Mouse (Mus musculus) liver, adult (tissue): Measurements from ENCODE around the gene Mast4.

Source experiments
- GATA4 ChIP-seq: IDR thresholded peaks from 2 replicates; pipeline ENCODE4 v1.6.1; 2014; ENCODE audit warnings: mild to moderate bottlenecking, low read length; ENCODE audit not compliant: insufficient replicate concordance

Mast4 gene

DNA sequence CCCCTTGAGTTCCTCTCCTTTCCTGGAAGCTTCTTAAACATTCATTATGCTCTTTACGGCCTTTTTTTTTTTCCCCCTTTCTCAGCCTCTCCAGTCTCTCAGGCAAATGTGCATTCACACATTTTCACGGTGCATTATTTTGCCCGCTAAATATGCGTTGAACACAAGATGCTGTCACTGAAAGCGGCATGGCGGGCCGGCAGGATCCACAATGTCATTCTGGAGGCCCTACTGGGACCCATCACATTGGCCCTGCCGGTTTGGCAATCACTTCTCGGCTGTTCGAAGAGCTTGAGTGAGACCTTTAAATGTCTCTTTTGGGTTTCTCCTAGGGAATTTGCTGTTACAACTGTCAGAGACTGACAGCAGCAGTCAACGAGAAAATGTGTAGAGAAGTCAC is 569.1 kb downstream of the Mast4 start:
- no peak for TF ChIP-seq GATA4

DNA sequence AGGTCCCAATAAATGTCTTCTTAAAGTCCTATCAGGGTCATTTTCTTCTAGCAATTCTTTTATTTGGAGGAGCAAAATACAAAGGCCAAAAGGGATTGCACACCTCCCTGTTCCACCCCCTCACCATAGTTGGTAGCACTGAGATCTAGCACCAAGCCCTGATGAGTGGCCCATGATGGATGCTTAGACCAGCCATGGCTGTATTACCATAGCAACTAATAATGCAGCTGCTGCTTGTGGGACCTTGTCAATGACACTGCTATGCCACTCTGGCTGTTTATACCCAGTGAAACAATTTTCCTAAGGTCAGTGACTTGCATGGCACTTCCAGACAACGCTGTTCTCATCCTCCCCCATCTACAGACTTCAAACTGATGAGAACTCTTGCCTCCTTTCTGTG is 570.1 kb downstream of the Mast4 start:
- TF ChIP-seq GATA4, result no peak

DNA sequence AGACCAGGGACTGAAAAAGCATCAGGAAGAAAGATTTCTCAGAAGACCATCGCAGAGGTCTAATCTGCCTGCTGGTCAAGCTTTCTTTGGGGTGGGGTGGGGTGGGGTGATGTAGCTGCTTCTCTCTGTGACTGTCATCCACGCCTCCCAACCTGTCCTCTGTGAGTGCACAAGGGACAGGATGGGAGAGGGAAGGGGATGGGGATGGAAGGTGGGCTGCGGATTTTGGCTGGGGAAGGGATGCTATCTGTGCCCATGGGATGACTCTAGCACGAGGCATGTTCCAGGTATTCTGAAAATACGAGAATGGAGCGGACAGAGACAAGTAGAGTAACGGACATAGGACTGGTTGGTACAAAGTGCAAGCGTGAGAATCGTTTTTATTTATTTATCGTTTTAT is 572.1 kb downstream of the Mast4 start:
- TF ChIP-seq GATA4, result no peak

DNA sequence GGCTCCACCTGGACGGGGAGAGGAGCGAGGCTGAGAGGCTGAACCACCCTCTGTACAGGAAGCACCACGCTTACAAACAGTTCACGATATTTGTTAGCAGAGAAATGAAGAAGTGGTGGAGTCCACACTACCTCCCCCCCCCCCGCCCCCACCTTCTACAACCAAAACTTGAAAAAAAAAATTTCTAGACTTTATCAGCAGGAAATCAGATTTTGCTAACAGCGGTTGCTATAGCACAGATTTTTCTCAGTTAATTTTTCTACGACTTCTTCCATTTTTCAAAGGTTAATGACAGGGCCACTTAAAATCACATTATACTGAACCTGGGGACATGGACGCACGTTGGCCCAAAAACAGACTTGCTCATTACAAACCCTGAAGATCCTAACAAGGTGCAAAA is 572.9 kb downstream of the Mast4 start:
- no peak for TF ChIP-seq GATA4

DNA sequence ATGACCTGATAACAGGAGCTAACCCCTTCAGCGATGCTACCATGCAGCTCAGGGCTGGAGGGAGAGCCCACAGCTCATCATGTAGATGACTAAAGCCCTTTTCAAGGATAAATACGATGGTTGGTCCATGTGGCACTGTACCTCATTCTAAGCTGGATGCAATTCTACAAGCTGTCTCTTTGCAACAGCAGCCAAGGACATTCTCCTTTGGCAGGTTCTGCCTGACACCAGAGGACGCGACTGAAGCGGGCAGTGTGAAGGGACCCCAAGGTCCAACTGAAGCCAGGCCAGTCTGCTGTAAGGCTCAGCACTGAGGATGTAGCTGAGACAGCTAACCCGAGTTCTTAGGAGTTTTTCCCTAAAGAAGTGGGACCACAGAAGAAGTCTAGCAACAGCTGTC is 576.3 kb downstream of the Mast4 start:
- no peak for TF ChIP-seq GATA4

DNA sequence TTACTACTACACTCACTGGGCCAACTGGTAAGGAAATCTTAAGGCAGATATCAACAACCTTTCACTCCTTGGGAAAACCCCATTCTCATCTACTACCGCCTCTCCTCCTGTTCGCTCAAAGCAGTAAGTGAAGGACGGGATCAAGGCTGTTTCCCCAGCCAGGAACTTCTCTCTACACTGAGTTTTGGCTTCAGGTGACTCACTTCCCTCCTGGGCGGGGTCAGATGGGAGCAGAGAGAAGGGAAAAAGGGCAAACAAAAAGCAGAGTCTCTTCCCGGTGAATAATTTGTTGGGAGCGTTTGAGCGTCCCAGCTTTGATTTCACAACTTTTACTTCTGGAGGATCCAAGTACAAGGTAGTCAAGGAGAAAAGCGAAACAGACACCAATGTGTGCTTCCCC is 578.2 kb downstream of the Mast4 start:
- TF ChIP-seq GATA4, result no peak

DNA sequence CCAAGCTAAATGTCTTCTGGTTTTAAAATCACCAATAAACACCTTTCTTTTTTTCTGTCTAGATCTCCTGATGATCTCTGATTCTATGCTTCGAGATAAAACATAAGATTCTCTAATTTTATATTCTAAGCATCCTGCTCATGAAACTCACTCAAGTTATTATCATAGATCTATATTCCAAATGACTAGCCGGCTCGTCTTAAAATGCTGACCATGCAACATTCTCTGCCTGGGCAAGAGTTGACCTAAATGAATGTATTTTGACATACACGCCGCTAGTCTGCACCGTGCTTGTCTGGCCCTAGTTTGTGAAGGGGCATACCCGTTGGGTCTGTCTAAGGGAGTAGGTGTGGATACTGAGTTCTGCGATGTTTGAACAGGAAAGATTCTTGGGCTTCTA is 579.2 kb downstream of the Mast4 start:
- TF ChIP-seq GATA4, result no peak

DNA sequence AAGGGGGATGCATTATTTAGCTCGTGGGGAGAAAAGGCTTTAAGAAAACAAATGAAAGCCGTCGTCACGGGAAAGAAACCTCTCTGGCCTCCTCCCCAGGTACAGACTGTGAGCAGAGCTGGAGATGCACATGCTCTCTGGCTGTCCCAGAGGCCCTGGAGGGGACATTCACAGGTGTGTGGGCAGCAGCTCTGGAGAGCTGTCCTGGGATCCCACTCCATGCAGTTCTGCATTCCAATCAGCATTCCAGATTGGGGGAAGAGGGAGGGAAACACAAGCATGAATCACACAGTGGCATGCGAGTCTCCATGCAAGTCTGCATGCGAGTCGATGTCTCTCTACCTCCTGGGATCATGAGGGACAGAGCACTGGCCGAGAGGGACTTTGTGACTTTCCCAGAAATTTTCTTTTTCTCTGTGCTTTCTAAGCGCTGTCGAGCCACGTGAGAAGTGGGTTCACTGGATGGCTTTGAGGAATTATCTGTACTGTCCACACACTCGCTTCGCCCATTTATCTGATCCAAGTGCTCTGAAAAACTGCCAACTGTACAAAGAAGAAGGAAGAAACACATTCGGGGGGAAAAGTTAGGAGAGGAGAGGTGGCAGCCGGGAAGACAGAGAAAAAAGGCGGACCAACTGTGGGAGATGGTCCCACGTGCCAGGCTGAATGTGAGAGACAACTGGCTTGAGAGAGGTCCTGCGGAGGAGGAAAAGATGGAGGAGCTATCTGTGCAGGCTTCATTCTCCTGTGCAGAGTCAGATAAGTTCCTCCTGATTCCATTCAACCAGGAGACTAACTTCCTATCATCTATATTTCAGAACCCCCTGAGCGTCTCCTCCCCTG is 580.4 kb downstream of the Mast4 start:
- TF ChIP-seq GATA4, result no peak

DNA sequence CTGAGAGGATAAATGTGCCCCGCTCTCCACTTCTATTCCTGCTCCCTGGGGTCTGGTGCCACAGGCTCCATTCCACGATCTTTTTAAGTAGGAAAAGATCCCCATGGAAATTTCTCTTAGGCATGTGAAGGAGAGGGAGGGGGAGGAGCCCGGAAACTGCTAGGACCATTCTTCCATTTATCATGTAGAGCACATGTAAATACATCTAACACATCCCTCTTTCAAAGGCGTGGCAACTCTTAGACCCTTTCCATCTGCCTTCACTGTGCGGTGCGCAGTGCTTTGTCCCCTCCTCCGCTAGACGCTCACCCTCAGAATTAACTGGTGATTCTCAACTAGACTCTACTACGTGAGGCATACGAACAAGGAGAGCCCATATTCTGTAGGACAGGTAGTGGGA is 584.4 kb downstream of the Mast4 start:
- no peak for TF ChIP-seq GATA4

DNA sequence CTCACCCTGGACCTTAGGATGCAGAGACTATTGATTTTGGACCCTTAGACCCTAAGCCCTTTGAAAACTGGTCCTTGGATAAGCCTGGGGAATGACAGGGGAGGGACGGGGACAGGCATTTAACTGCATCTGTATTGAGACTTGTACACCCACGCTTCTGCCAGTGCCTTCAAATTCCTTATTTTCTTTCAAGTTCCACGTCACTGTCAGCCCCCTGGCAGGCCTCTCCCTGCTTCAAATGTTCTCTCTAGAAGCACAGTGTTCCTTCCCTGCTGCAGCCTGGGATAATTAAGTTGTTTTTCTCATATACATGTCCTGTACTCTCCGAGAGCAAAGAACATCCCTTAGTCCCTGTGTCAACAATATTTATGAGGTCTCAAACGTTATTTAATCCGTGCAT is 585.1 kb downstream of the Mast4 start:
- TF ChIP-seq GATA4, result no peak

DNA sequence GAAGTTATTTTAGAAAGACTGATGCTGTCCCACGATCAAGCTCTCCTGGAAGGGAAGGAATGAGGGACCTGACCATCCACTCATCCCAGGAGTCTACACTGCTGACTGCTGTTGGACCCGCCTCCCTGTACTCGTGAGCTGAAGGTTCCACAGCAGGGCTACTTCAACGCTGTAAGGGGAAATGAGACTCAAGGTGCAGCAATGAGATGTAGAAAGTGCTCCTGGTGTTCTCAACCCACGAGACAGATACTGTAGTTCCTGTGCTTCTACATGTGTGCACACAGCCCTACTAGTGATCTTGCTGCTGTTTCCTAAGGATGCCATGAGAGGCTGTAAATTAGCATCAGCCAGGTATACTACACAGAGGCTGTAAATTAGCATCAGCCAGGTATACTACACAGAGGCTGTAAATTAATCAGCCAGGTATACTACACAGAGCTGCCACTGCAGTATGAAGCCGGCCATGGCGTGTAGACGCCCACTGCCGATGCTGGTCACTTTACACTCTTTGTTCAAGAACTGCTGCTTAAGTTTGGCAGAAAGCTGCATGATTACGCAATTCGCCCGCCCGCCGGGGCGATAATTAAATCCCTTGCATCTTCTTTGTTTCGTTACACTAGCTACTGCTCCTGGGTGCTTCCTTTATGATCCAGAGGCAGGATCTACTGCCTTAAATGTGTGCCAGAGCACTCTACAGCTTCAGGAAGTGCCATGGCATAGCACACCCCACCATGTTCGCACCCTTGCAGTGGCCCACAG is 587.3 kb downstream of the Mast4 start:
- no peak for TF ChIP-seq GATA4

DNA sequence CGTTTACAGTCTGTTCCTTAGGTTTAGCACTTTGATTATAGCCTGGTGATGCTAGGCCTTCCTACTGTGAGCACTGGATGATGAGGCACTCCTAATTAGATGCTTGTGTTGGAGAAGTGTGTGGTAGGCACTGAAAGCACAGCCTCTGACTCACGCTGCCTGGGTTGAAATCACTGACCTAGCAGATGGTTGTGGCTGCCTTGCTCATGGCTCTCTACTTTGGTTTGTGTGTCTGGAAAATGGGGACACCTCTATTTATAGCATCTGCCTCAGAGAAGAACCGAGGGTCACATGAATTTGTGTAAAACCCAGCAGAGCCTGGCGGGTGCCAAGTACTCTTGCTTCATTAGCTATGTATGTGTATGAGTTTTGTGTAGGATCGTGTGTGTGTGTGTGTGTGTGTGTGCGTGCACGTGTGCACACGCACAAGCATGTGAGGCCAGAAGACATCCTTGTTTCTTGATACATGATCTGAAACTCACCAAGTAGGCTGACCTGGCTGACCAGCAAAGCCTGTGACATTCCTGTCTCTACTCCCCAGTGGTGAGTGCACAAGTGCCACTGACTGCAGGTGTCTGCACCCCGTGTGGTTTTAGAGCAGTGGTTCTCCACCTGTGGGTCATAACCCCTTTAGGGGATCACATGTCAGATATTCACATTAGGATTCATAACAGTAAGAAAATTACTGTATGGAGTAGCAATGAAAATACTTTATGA is 588.5 kb downstream of the Mast4 start:
- no peak for TF ChIP-seq GATA4

DNA sequence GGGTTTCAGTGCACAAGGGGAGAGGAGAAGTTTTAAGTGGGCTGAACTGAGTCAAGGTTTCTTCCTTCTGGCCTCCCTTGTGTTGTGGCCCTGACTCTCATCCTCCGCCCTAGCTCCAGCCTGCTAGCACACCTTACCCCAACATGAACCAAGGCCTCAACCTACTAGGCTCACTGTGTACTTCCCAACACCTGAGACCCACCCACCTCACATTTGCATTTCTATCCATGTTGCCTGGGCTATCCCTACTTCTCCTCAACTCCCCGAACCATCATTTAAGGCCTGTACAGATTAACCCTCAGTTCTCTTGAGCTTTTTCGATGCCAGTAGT is 589.1 kb downstream of the Mast4 start:
- no peak for TF ChIP-seq GATA4

DNA sequence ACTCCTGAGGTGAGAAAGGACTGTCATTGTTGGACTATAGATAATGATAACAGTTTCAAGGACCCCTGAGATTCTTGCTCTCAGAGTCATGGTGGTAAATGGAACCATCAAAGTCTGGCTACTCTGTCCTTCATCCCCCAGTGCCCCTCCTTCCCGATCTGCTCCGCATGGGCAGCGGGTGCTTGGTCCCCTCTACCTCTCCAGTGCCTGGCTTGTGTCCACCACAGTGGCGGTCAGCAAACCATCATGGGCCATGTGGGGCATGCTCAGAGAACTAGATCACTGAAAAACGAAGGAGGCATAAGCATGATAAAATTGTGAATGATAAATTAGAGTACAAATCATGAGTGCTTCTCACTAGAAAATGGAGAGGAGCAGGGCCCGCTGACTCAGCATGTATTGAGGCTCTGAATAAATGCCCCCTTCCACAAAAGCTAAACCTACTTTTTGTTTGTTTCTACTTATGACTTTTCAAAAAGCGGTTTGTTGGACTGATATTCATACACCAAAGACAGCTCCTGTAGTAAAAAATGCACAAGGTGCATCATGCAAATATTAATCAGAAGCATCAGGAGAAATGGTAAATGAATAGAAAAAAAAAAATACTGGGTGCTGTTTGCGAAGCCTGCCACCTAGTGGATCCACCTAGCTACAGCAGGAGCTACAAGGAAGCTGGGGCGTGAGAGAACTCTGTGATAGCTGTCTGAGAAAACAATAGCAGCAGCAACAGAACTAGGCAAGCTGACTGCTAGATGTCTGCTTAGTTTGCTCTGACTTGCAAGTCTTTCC is 589.6 kb downstream of the Mast4 start:
- no peak for TF ChIP-seq GATA4
